Mouse (Mus musculus) G1E (cell line): ENCODE measurements at regions not wholly inside any gene's neighbourhood (a gene's known extent, or its start where the extent isn't known, plus 50 kb on each side); places are given as distances from the start of the nearest gene placed in this dataset.

Experiments used
- CTCF ChIP-seq: IDR thresholded peaks from 2 replicates; pipeline ENCODE4 v1.5.1; 2012; ENCODE audit warnings: low read depth, low read length, inconsistent platforms, mixed read lengths
- GATA1 ChIP-seq: IDR thresholded peaks from 2 replicates; pipeline ENCODE4 v1.6.1; 2012; ENCODE audit warnings: borderline replicate concordance, low read length, inconsistent platforms, mixed read lengths
- GATA2 ChIP-seq: IDR thresholded peaks from 2 replicates; pipeline ENCODE4 v1.6.1; 2012; ENCODE audit warnings: low read depth, low read length, inconsistent platforms, borderline replicate concordance
- POLR2AphosphoS5 ChIP-seq: IDR thresholded peaks from 2 replicates; pipeline ENCODE4 v1.6.1; 2012; ENCODE audit warnings: low read depth, low read length, inconsistent platforms; ENCODE audit not compliant: insufficient replicate concordance

- TF ChIP-seq CTCF = no peak
- no peak for TF ChIP-seq GATA2
- TF ChIP-seq GATA1 = no peak
- TF ChIP-seq POLR2AphosphoS5 = no peak
Measured at GRCm38 (mm10) chr4:83990126-83990989, 465.0 kb downstream of the Ccdc171 start.
